Mouse (Mus musculus) ES-CJ7 (cell line): ENCODE measurements around the gene Gm10717.
A peak's percentile ranks its signal among the peaks of the same experiment; 100 is the strongest.
"Not testable (repeated sequence)": the region's sequence is repeated elsewhere in the genome, so short reads cannot be mapped to it uniquely, and the experiment has no call there.

Source experiments
- DNase-seq: peaks from one replicate; pipeline ENCODE4 v3.0.0; 2011; ENCODE audit warnings: low read depth, low spot score

The Gm10717 gene

GRCm38 (mm10) chr9:3024912-3025467, at the start of gene Gm10717:
Gene Gm10717, plus strand, starts transcription at chr9:3025417.
- DNase-seq, result not testable (repeated sequence)

GRCm38 (mm10) chr9:3000445-3000972, 24.7 kb upstream of the Gm10717 start, which contains the start of gene Gm10722:
Gene Gm10722, plus strand, starts transcription at chr9:3000922.
- DNase-seq, result peak; percentile 41

GRCm38 (mm10) chr9:3001006-3001405, 24.2 kb upstream of the Gm10717 start:
- DNase-seq, result not testable (repeated sequence)

GRCm38 (mm10) chr9:3001948-3002659, 23.1 kb upstream of the Gm10717 start:
- DNase-seq, result peak; percentile 7

- DNase-seq, result not testable (repeated sequence)
Observed at GRCm38 (mm10) chr9:3002794-3003396, 22.3 kb upstream of the Gm10717 start, which contains the start of gene Gm11168. Gene Gm11168, plus strand, starts transcription at chr9:3003346.

- not testable (repeated sequence) for DNase-seq
Observed at GRCm38 (mm10) chr9:3006179-3006578, 19.0 kb upstream of the Gm10717 start.

- not testable (repeated sequence) for DNase-seq
Observed at GRCm38 (mm10) chr9:3006636-3007035, 18.6 kb upstream of the Gm10717 start.

- not testable (repeated sequence) for DNase-seq
Observed at GRCm38 (mm10) chr9:3007272-3007671, 17.9 kb upstream of the Gm10717 start.

GRCm38 (mm10) chr9:3009331-3009730, 15.9 kb upstream of the Gm10717 start:
- not testable (repeated sequence) for DNase-seq

- not testable (repeated sequence) for DNase-seq
Observed at GRCm38 (mm10) chr9:3012054-3012621, 13.1 kb upstream of the Gm10717 start.

- DNase-seq, result not testable (repeated sequence)
Observed at GRCm38 (mm10) chr9:3012733-3013279, 12.4 kb upstream of the Gm10717 start, which contains the start of gene Gm10721. Gene Gm10721, plus strand, starts transcription at chr9:3013140.

GRCm38 (mm10) chr9:3015354-3015753, 9.9 kb upstream of the Gm10717 start, which contains the start of gene Gm10720:
Gene Gm10720, plus strand, starts transcription at chr9:3015654.
- not testable (repeated sequence) for DNase-seq

GRCm38 (mm10) chr9:3015896-3016295, 9.3 kb upstream of the Gm10717 start:
- not testable (repeated sequence) for DNase-seq

GRCm38 (mm10) chr9:3017108-3017507, 8.1 kb upstream of the Gm10717 start, which contains the start of gene Gm10719:
Gene Gm10719, plus strand, starts transcription at chr9:3017408.
- DNase-seq, result not testable (repeated sequence)

GRCm38 (mm10) chr9:3018944-3019343, 6.3 kb upstream of the Gm10717 start:
- DNase-seq, result not testable (repeated sequence)

GRCm38 (mm10) chr9:3019835-3020727, 5.1 kb upstream of the Gm10717 start:
- not testable (repeated sequence) for DNase-seq

- not testable (repeated sequence) for DNase-seq
Observed at GRCm38 (mm10) chr9:3022316-3023008, 2.8 kb upstream of the Gm10717 start.

- DNase-seq, result not testable (repeated sequence)
Observed at GRCm38 (mm10) chr9:3023312-3023984, 1.8 kb upstream of the Gm10717 start, which contains the start of gene Gm10718. Gene Gm10718, plus strand, starts transcription at chr9:3023547.
